Mouse (Mus musculus) layer of hippocampus, postnatal 25 days (tissue): ENCODE measurements around the gene Lrrc8e. TPM values are rescaled to one million over a fixed set of nuclear protein-coding genes. Genes with fewer than 3 reads are reported as not detected.

Experiments
- total RNA-seq, 2 experiments: library from RNA; stranded (reverse); gene quantifications; 2 replicates each; pipeline ENCODE4 v1.2.3; 2021

The Lrrc8e gene
- total RNA-seq, 2 experiments from 2014 or later = not detected

Other genes with a start within 250 kb of the Lrrc8e start
- gene Cd209f, start 121.0 kb upstream of the Lrrc8e start, total RNA-seq = under 1 TPM in 1 of 2 experiments, not detected in 1; 0.44 TPM
- not detected for gene Cd209g, start 92.7 kb upstream of the Lrrc8e start, total RNA-seq
- 100 to 1,000 TPM in 1 of 2 experiments, 10 to 100 TPM in 1; 98.2 to 110 TPM for gene Evi5l, start 60.3 kb upstream of the Lrrc8e start, total RNA-seq
- 10 to 100 TPM; 39.0 to 54.3 TPM for gene Prr36, start 9.4 kb upstream of the Lrrc8e start, total RNA-seq
- 10 to 100 TPM; 90.6 to 96.3 TPM for gene Map2k7, start 11.9 kb downstream of the Lrrc8e start, total RNA-seq
- gene Gm49320, start 12.0 kb downstream of the Lrrc8e start, total RNA-seq = 1 to 10 TPM; 2.4 to 2.5 TPM
- 10 to 100 TPM in 1 of 2 experiments, 1 to 10 TPM in 1; 7.9 to 12.8 TPM for gene Tgfbr3l, start 21.4 kb downstream of the Lrrc8e start, total RNA-seq
- 10 to 100 TPM; 29.5 to 30.2 TPM for gene Snapc2, start 26.3 kb downstream of the Lrrc8e start, total RNA-seq
- gene Ctxn1, start 32.4 kb downstream of the Lrrc8e start, total RNA-seq = 100 to 1,000 TPM; 560 to 594 TPM
- 10 to 100 TPM; 55.6 to 77.1 TPM for gene Timm44, start 49.1 kb downstream of the Lrrc8e start, total RNA-seq
- gene Ccl25, start 98.4 kb downstream of the Lrrc8e start, total RNA-seq = 10 to 100 TPM; 20.6 to 25.9 TPM
- gene Elavl1, start 98.6 kb downstream of the Lrrc8e start, total RNA-seq = 10 to 100 TPM; 74.1 to 77.7 TPM